Mouse (Mus musculus): ENCODE data around the gene Pold4. TPM values are rescaled to one million over a fixed set of nuclear protein-coding genes. Genes with fewer than 3 reads are reported as not detected.

Gene Pold4
- total RNA-seq, 2 experiments from 2014 or later: 11.0 to 11.2 TPM

DNA sequence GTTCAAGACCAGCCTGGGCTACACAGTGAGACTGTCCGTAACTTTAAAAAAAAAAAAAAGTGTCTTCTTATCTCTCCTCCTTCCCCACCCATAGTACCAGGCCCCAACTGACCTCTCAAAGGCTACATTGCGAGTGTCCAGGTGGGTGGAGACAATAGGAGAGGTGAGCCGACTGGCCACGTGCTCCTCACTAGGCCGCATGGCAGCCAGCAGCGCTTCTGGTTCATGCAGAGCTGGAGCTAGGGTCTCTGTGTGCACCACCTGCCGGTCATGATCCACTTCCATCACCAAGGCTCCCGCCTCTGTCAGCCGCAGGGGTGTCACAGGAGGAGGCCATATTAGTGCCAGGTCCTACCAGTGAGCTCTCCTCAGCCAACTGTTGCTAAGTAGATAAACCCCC is 48.7 kb downstream of the Pold4 start:
- DNase-seq: no peak

DNA sequence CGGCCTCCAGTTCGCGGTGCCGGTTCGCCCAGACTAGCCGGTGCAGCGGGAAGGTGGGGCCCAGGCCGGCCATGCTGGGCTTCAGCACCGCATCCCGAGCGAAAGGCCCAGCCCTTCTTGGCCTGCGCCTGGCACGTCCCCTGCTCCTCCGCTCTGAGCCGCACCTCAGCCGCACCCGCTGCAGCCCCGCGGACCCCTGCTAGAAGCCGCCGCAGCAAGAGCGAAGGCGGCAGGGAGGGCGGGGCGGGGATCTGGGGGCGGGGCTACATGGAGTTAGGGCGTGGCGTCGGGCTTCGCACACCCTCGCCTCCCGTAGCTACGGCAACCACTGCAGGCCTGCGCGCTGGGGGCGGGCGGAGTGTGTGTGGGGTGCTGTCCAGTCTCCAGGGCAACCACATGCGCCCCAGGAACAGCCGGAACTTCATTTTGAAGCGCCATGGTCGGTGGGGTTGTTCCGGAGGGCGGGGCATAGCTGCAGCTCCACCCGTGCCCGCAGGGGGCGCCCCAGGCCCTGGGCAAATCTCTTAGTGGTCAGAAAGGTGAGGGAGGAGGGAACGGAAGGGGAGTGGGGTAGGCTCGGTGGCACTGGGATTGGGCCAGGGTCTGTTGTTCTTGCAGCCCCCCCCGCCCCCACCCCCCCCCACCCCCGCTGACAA is 51.3 kb downstream of the Pold4 start, which contains the start of gene Ankrd13d:
TSS of gene Ankrd13d (minus strand) at position 240 of the 656 bp plus-strand sequence.
- DNase-seq: peak; percentile 87

Small RNAs within 50 kb of the gene (microRNA-seq; reads per million reads assigned to microRNA genes)
- 0 reads per million in 2 experiments for gene Gm26115
- 0.20 to 0.35 reads per million in 2 experiments for gene Mir6985

Other genes starting within 250 kb of the Pold4 start
- 10 to 100 TPM; 10.6 to 12.0 TPM for gene Acy3, start 245.3 kb upstream of the Pold4 start, total RNA-seq (2021)
- gene Tbx10, start 239.1 kb upstream of the Pold4 start, total RNA-seq (2021): not detected
- 10 to 100 TPM; 56.6 to 63.2 TPM for gene Nudt8, start 231.3 kb upstream of the Pold4 start, total RNA-seq (2021)
- 1 to 10 TPM; 1.4 to 2.4 TPM for gene Gm49405, start 231.3 kb upstream of the Pold4 start, total RNA-seq (2021)
- 100 to 1,000 TPM; 106 to 120 TPM for gene Doc2g, start 228.6 kb upstream of the Pold4 start, total RNA-seq (2021)
- 100 to 1,000 TPM; 774 to 835 TPM for gene Ndufv1, start 219.1 kb upstream of the Pold4 start, total RNA-seq (2021)
- gene Gstp1, start 193.9 kb upstream of the Pold4 start, total RNA-seq (2021): 100 to 1,000 TPM; 219 to 261 TPM
- 10 to 100 TPM; 69.7 to 73.5 TPM for gene Gstp2, start 185.9 kb upstream of the Pold4 start, total RNA-seq (2021)
- not detected for gene Gstp3, start 172.3 kb upstream of the Pold4 start, total RNA-seq (2021)
- gene Cabp2, start 150.3 kb upstream of the Pold4 start, total RNA-seq (2021): not detected
- gene Cdk2ap2, start 134.7 kb upstream of the Pold4 start, total RNA-seq (2021): 10 to 100 TPM; 22.4 to 23.6 TPM
- 10 to 100 TPM; 41.8 to 42.9 TPM for gene Pitpnm1, start 131.9 kb upstream of the Pold4 start, total RNA-seq (2021)
- 10 to 100 TPM; 54.6 to 55.7 TPM for gene Aip, start 106.0 kb upstream of the Pold4 start, total RNA-seq (2021)
- under 1 TPM in 1 of 2 experiments, not detected in 1; 0.07 TPM for gene Gpr152, start 92.1 kb upstream of the Pold4 start, total RNA-seq (2021)
- gene Cabp4, start 87.9 kb upstream of the Pold4 start, total RNA-seq (2021): under 1 TPM in 1 of 2 experiments, not detected in 1; 0.18 TPM
- gene Coro1b, start 83.3 kb upstream of the Pold4 start, total RNA-seq (2021): 10 to 100 TPM; 74.6 to 74.8 TPM
- gene Ptprcap, start 78.3 kb upstream of the Pold4 start, total RNA-seq (2021): 1 to 10 TPM; 2.0 to 2.2 TPM
- gene Rps6kb2, start 68.5 kb upstream of the Pold4 start, total RNA-seq (2021): 10 to 100 TPM; 26.0 to 26.3 TPM
- 10 to 100 TPM; 46.7 to 49.0 TPM for gene Carns1, start 56.4 kb upstream of the Pold4 start, total RNA-seq (2021)
- 1 to 10 TPM; 2.0 to 2.1 TPM for gene Tbc1d10c, start 40.6 kb upstream of the Pold4 start, total RNA-seq (2021)
- 100 to 1,000 TPM; 481 to 484 TPM for gene Ppp1ca, start 39.8 kb upstream of the Pold4 start, total RNA-seq (2021)
- 1 to 10 TPM; 8.3 to 8.4 TPM for gene Rad9a, start 30.2 kb upstream of the Pold4 start, total RNA-seq (2021)
- gene Clcf1, start 17.7 kb upstream of the Pold4 start, total RNA-seq (2021): 1 to 10 TPM; 2.1 to 2.7 TPM
- not detected for gene AC109138.7, start 17.5 kb upstream of the Pold4 start, total RNA-seq (2021)
- 1 to 10 TPM; 8.4 to 9.0 TPM for gene Ssh3, start 37.3 kb downstream of the Pold4 start, total RNA-seq (2021)
- gene Ankrd13d, start 51.2 kb downstream of the Pold4 start, total RNA-seq (2021): 1 to 10 TPM; 1.1 to 1.3 TPM
- gene Grk2, start 74.3 kb downstream of the Pold4 start, total RNA-seq (2021): 10 to 100 TPM; 46.2 to 54.0 TPM
- 10 to 100 TPM; 57.1 to 59.1 TPM for gene Kdm2a, start 166.4 kb downstream of the Pold4 start, total RNA-seq (2021)
- gene Rhod, start 207.5 kb downstream of the Pold4 start, total RNA-seq (2021): 10 to 100 TPM; 11.4 to 12.1 TPM
- gene Syt12, start 245.5 kb downstream of the Pold4 start, total RNA-seq (2021): under 1 TPM; 0.74 to 0.98 TPM

Data from heart, postnatal 4 days (tissue).